Mouse (Mus musculus): ENCODE data around the gene Arap1. TPM values are rescaled to one million over a fixed set of nuclear protein-coding genes. Genes with fewer than 3 reads are reported as not detected.
A peak's percentile ranks its signal among the peaks of the same experiment; 100 is the strongest.

Arap1 gene
- polyA plus RNA-seq, 1 experiment from 2014 or later: 88.7 TPM

GRCm38 (mm10) chr7:101328621-101329158 lies 19.2 kb upstream of the Arap1 start:
- ATAC-seq (ENCODE audit: insufficient read depth, low FRiP score, low read depth): no peak
- H3K4me1 ChIP-seq: peaks cover 40% of the 10 kb centered on the region; the same call in 1 of the 2 replicates
- H3K4me3 ChIP-seq (replicated peaks): no peak overlapping the region
- peak overlapping the region; percentile 16; the same call in 1 of the 2 replicates for H3K27ac ChIP-seq
- H3K36me3 ChIP-seq: 0 out of 2 replicates have a peak, but pooled peaks cover 4% of the 10 kb centered on the region
- no peaks in the 10 kb centered on the region for H3K9me3 ChIP-seq
- H3K4me2 ChIP-seq: no peak overlapping the region
- H3K9ac ChIP-seq: no peak overlapping the region
- 67% methylated on average over 4 of the region's 4 CpGs for WGBS
- H3K27me3 ChIP-seq (replicated peaks): no peaks in the 10 kb centered on the region

- Histone ChIP-seq H3K36me3 (0 out of 2 replicates have a peak, but pooled peaks cover 4% of the 10 kb centered on the region), H3K9ac (no peak overlapping the region), H3K27me3 (replicated peaks) (no peaks in the 10 kb centered on the region), H3K4me3 (replicated peaks) (no peak overlapping the region), H3K27ac (no peak overlapping the region), H3K4me1 (peaks cover 33% of the 10 kb centered on the region; the same call in 1 of the 2 replicates), H3K4me2 (no peak overlapping the region), H3K9me3 (no peaks in the 10 kb centered on the region)
- 71% methylated on average over 4 of the region's 4 CpGs for WGBS
- no peak for ATAC-seq (ENCODE audit: insufficient read depth, low FRiP score, low read depth)
Observed at GRCm38 (mm10) chr7:101329606-101330005, 18.3 kb upstream of the Arap1 start.

- H3K9ac ChIP-seq: no peak overlapping the region
- ATAC-seq (ENCODE audit: insufficient read depth, low FRiP score, low read depth): peak; percentile 18; the same call in 1 of the 2 replicates
- H3K27ac ChIP-seq: no peak overlapping the region
- WGBS: 66% methylated on average over 10 of the region's 10 CpGs
- no peaks in the 10 kb centered on the region for H3K27me3 ChIP-seq (replicated peaks)
- H3K9me3 ChIP-seq: no peaks in the 10 kb centered on the region
- H3K4me2 ChIP-seq: no peak overlapping the region
- H3K36me3 ChIP-seq: 0 out of 2 replicates have a peak, but pooled peaks cover 4% of the 10 kb centered on the region
- no peak overlapping the region for H3K4me3 ChIP-seq (replicated peaks)
- peaks cover 33% of the 10 kb centered on the region for H3K4me1 ChIP-seq
Observed at GRCm38 (mm10) chr7:101330074-101330840, 17.6 kb upstream of the Arap1 start.

GRCm38 (mm10) chr7:101330841-101331173 lies 17.1 kb upstream of the Arap1 start:
- no peak overlapping the region for H3K4me3 ChIP-seq (replicated peaks)
- WGBS: 85% methylated on average over 4 of the region's 4 CpGs
- H3K4me2 ChIP-seq: no peak overlapping the region
- ATAC-seq (ENCODE audit: insufficient read depth, low FRiP score, low read depth): no peak
- H3K36me3 ChIP-seq: 0 out of 2 replicates have a peak, but pooled peaks cover 4% of the 10 kb centered on the region
- H3K27ac ChIP-seq: no peak overlapping the region
- no peaks in the 10 kb centered on the region for H3K27me3 ChIP-seq (replicated peaks)
- no peaks in the 10 kb centered on the region for H3K9me3 ChIP-seq
- H3K9ac ChIP-seq: no peak overlapping the region
- H3K4me1 ChIP-seq: peaks cover 33% of the 10 kb centered on the region

- Histone ChIP-seq H3K4me3 (replicated peaks) (no peak overlapping the region), H3K9ac (no peak overlapping the region), H3K9me3 (no peaks in the 10 kb centered on the region), H3K27ac (no peak overlapping the region), H3K27me3 (replicated peaks) (no peaks in the 10 kb centered on the region), H3K36me3 (0 out of 2 replicates have a peak, but pooled peaks cover 4% of the 10 kb centered on the region), H3K4me1 (peaks cover 33% of the 10 kb centered on the region), H3K4me2 (no peak overlapping the region)
- 87% methylated on average over 5 of the region's 5 CpGs for WGBS
- no peak for ATAC-seq (ENCODE audit: insufficient read depth, low FRiP score, low read depth)
Observed at GRCm38 (mm10) chr7:101332045-101332831, 15.6 kb upstream of the Arap1 start.

GRCm38 (mm10) chr7:101335228-101335627 lies 12.6 kb upstream of the Arap1 start:
- Histone ChIP-seq H3K9ac (no peak overlapping the region), H3K27ac (no peak overlapping the region), H3K27me3 (replicated peaks) (no peaks in the 10 kb centered on the region), H3K36me3 (no peaks in the 10 kb centered on the region), H3K4me2 (no peak overlapping the region), H3K4me3 (replicated peaks) (no peak overlapping the region), H3K4me1 (peaks cover 7% of the 10 kb centered on the region), H3K9me3 (no peaks in the 10 kb centered on the region)
- ATAC-seq (ENCODE audit: insufficient read depth, low FRiP score, low read depth): no peak
- 80% methylated on average over 2 of the region's 2 CpGs for WGBS

- no peak for ATAC-seq (ENCODE audit: insufficient read depth, low FRiP score, low read depth)
- H3K4me1 ChIP-seq: peaks cover 4% of the 10 kb centered on the region; the same call in 1 of the 2 replicates
- no peaks in the 10 kb centered on the region for H3K27me3 ChIP-seq (replicated peaks)
- 85% methylated on average over 3 of the region's 3 CpGs for WGBS
- no peak overlapping the region for H3K9ac ChIP-seq
- H3K4me3 ChIP-seq (replicated peaks): no peak overlapping the region
- H3K36me3 ChIP-seq: no peaks in the 10 kb centered on the region
- H3K9me3 ChIP-seq: no peaks in the 10 kb centered on the region
- H3K4me2 ChIP-seq: no peak overlapping the region
- no peak overlapping the region for H3K27ac ChIP-seq
Observed at GRCm38 (mm10) chr7:101336686-101337085, 11.2 kb upstream of the Arap1 start.

- no peak for ATAC-seq (ENCODE audit: insufficient read depth, low FRiP score, low read depth)
- Histone ChIP-seq H3K27ac (no peak overlapping the region), H3K4me3 (replicated peaks) (no peak overlapping the region), H3K9ac (no peak overlapping the region), H3K9me3 (no peaks in the 10 kb centered on the region), H3K4me1 (peaks cover 4% of the 10 kb centered on the region; the same call in 1 of the 2 replicates), H3K4me2 (no peak overlapping the region), H3K36me3 (no peaks in the 10 kb centered on the region), H3K27me3 (replicated peaks) (no peaks in the 10 kb centered on the region)
- 86% methylated on average over 3 of the region's 3 CpGs for WGBS
Observed at GRCm38 (mm10) chr7:101337401-101337800, 10.5 kb upstream of the Arap1 start.

GRCm38 (mm10) chr7:101341405-101341804 lies 6.5 kb upstream of the Arap1 start:
- peaks cover 5% of the 10 kb centered on the region; the same call in 1 of the 2 replicates for H3K36me3 ChIP-seq
- no peak overlapping the region for H3K4me3 ChIP-seq (replicated peaks)
- no peak overlapping the region for H3K9ac ChIP-seq
- no peaks in the 10 kb centered on the region for H3K9me3 ChIP-seq
- ATAC-seq (ENCODE audit: insufficient read depth, low FRiP score, low read depth): no peak
- 49% methylated on average over 6 of the region's 6 CpGs for WGBS
- no peak overlapping the region for H3K27ac ChIP-seq
- no peaks in the 10 kb centered on the region for H3K27me3 ChIP-seq (replicated peaks)
- no peak overlapping the region for H3K4me2 ChIP-seq
- H3K4me1 ChIP-seq: peaks cover 6% of the 10 kb centered on the region; the same call in 1 of the 2 replicates

GRCm38 (mm10) chr7:101343135-101343534 lies 4.7 kb upstream of the Arap1 start:
- Histone ChIP-seq H3K36me3 (peaks cover 5% of the 10 kb centered on the region; the same call in 1 of the 2 replicates), H3K9me3 (no peaks in the 10 kb centered on the region), H3K27ac (no peak overlapping the region), H3K9ac (no peak overlapping the region), H3K4me1 (peaks cover 13% of the 10 kb centered on the region; the same call in 1 of the 2 replicates), H3K27me3 (replicated peaks) (no peaks in the 10 kb centered on the region), H3K4me2 (no peak overlapping the region), H3K4me3 (replicated peaks) (no peak overlapping the region)
- no peak for ATAC-seq (ENCODE audit: insufficient read depth, low FRiP score, low read depth)
- WGBS: 72% methylated on average over 7 of the region's 7 CpGs

GRCm38 (mm10) chr7:101344892-101345291 lies 3.0 kb upstream of the Arap1 start:
- Histone ChIP-seq H3K27ac (no peak overlapping the region), H3K4me2 (no peak overlapping the region), H3K4me3 (replicated peaks) (no peak overlapping the region), H3K9ac (no peak overlapping the region), H3K27me3 (replicated peaks) (no peaks in the 10 kb centered on the region), H3K4me1 (peaks cover 27% of the 10 kb centered on the region), H3K36me3 (peaks cover 5% of the 10 kb centered on the region; the same call in 1 of the 2 replicates), H3K9me3 (no peaks in the 10 kb centered on the region)
- no peak for ATAC-seq (ENCODE audit: insufficient read depth, low FRiP score, low read depth)
- 56% methylated on average over 4 of the region's 4 CpGs for WGBS
